In genomic region chr2:143451256-143451655, GRCm38 (mm10) we compare ENCODE assay signal across 19 mouse cellular contexts.
DNase-seq lines count a peak whose midpoint lies in the region; ATAC-seq lines count a peak whose summit lies in the region.
"Had no signal": no experiment of that assay in that cellular context is flagged by ENCODE, and none has a peak within 500 bp of the region (broad histone marks: within the 10 kb centered on the region; RNA-seq: fewer than 3 reads in every experiment).

No protein-coding gene starts in this region.

- ATAC-seq in midbrain, embryonic 14.5 days (ENCODE audit: low FRiP score, low TSS enrichment): no peak
- ATAC-seq: liver, embryonic 12.5 days; Patski had no signal

- no peaks in the 10 kb centered on the region for H3K9me3 ChIP-seq in midbrain, embryonic 14.5 days (ENCODE audit: control insufficient read depth, low read length)
- H3K9me3 ChIP-seq: embryonic facial prominence, embryonic 15.5 days; forebrain, embryonic 10.5 days; heart, embryonic 15.5 days had no signal

- H3K4me1 ChIP-seq in midbrain, embryonic 14.5 days (ENCODE audit: control insufficient read depth, insufficient read depth, low read length): no peaks in the 10 kb centered on the region
- H3K4me1 ChIP-seq: embryonic facial prominence, embryonic 15.5 days; forebrain, embryonic 10.5 days; heart, embryonic 15.5 days; liver, embryonic 12.5 days had no signal

- no peak overlapping the region for H3K4me2 ChIP-seq in midbrain, embryonic 14.5 days (ENCODE audit: low read length)
- H3K4me2 ChIP-seq: embryonic facial prominence, embryonic 15.5 days; heart, embryonic 15.5 days; liver, embryonic 12.5 days; lung, embryonic 14.5 days had no signal

- intact Hi-C loops in left cerebral cortex, postnatal 4 days (cut with DNase I): no loop called here
- intact Hi-C loops in left cerebral cortex, postnatal 14 days (cut with DNase I): loop anchor here (10.0 kb wide), 1 partner anchor 94 kb away; the partner anchor contains the start of gene Pcsk2

- no peaks in the 10 kb centered on the region for H3K27me3 ChIP-seq in midbrain, embryonic 14.5 days (ENCODE audit: control insufficient read depth, insufficient read depth, low read length)
- H3K27me3 ChIP-seq: embryonic facial prominence, embryonic 15.5 days; heart, embryonic 15.5 days; liver, embryonic 12.5 days; Patski had no signal

- H3K9ac ChIP-seq in midbrain, embryonic 14.5 days (replicated peaks; ENCODE audit: low read length): no peak overlapping the region
- H3K9ac ChIP-seq: embryonic facial prominence, embryonic 15.5 days; heart, embryonic 15.5 days; liver, embryonic 12.5 days; lung, embryonic 14.5 days had no signal

- no peaks in the 10 kb centered on the region for H3K36me3 ChIP-seq in midbrain, embryonic 14.5 days (ENCODE audit: control insufficient read depth, insufficient read depth, low read length)
- H3K36me3 ChIP-seq: embryonic facial prominence, embryonic 15.5 days; forebrain, embryonic 10.5 days; heart, embryonic 15.5 days; liver, embryonic 12.5 days had no signal

- no peak overlapping the region for H3K4me3 ChIP-seq in midbrain, embryonic 14.5 days (replicated peaks; ENCODE audit: low read depth, low read length)
- H3K4me3 ChIP-seq: embryonic facial prominence, embryonic 15.5 days; forebrain, embryonic 10.5 days; gastrocnemius, adult 2 months; heart, adult 2 months; heart, embryonic 15.5 days; liver, embryonic 12.5 days had no signal

- DNase-seq in left cerebral cortex, adult 11 months (ENCODE audit: low spot score): peak; percentile 57
- DNase-seq in left cerebral cortex, postnatal 4 days: no peak
- DNase-seq in frontal cortex, postnatal 14 days (ENCODE audit: low spot score in 2 of 2): peak; percentile 30 to 38
- peak; percentile 54 to 85 for DNase-seq in left cerebral cortex, postnatal 14 days (ENCODE audit: low spot score in 2 of 2)
- DNase-seq in midbrain, embryonic 14.5 days: no peak
- no peak for DNase-seq in cerebellum, adult 9-11 months
- DNase-seq in gastrocnemius, postnatal 10 days: no peak
- DNase-seq: cerebellum, postnatal 10 days; gastrocnemius, adult 2 months; heart, adult 2 months; kidney, adult 18-20 months; kidney, postnatal 14 days; thymus, adult 18-20 months had no signal

- 52% methylated on average over 2 of the region's 2 CpGs for WGBS in midbrain, embryonic 14.5 days

- no peak overlapping the region for H3K27ac ChIP-seq in midbrain, embryonic 14.5 days (replicated peaks; ENCODE audit: low read depth, low read length)
- H3K27ac ChIP-seq: embryonic facial prominence, embryonic 15.5 days; forebrain, embryonic 10.5 days; gastrocnemius, adult 2 months; heart, adult 2 months; heart, embryonic 15.5 days; liver, embryonic 12.5 days had no signal

Comparison
In these comparisons a context has a peak if more than half of its experiments do, and no peak if none do; other contexts are left out.
1. DNase-seq: peak in left cerebral cortex, adult 11 months (single experiment), frontal cortex, postnatal 14 days (2 of 2) and left cerebral cortex, postnatal 14 days (2 of 2); none in left cerebral cortex, postnatal 4 days (single experiment), midbrain, embryonic 14.5 days (single experiment), cerebellum, adult 9-11 months (single experiment) and gastrocnemius, postnatal 10 days (single experiment).